Mouse (Mus musculus) G1E-ER4 (cell line): ENCODE data around the gene Tmem102. TPM values are rescaled to one million over a fixed set of nuclear protein-coding genes. Genes with fewer than 3 reads are reported as not detected.

Experiments
- GATA1 ChIP-seq: IDR thresholded peaks from one replicate; pipeline ENCODE4 v1.8.0; 2012; ENCODE audit warnings: low read length, inconsistent platforms
- polyA plus RNA-seq: library from polyadenylated mRNA; stranded (reverse); fragments of >175 nt; gene quantifications from 2 replicates; pipeline ENCODE4 v1.2.3, GENCODE M21; 2012

Tmem102 gene
- polyA plus RNA-seq = not detected in 2 replicates

DNA sequence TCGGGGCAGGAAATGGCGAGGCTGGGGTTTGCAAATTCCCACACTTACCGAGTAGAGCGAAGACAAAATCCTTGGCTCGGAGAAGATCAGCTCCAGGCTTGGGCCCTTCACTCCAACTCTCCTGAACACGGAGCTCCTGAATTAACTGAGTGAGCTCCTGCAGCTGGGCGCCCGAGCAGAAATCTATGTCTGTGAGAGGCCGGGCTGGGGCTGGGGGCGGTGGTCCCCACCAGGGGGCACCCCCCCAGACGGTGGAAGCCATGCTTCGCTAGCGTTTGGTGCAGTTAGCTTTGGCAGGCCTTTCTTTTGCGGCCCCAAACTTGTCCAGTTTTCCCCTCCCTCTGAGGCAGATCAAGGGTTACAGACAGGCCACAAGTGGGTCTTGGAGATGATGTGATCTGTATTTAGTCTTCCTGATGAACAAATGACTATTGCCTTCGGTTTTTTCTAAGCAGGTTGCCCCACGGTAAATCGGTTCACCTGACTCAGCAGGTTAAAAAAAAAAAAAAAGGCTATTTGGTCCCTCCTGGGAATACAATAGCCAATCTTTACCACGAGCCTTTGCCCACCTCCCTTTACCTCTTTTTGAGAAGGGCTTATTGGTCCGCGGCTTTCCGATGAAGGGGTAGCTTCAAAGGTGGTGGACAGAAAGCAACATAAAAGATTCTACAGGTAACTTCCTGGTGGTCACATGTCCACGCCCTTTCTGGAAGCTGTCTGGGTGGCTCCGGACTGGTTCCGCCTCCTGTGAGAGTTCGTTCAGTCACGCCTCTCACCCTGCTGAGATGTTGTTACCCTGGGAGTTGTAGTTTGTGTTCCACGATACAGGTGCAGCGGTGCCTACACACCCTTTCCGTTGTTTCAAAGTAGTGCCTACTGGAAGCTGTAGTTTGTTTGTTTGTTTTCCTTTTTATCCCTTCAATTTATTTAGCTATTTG is at the start of gene Tmem102:
Tmem102 (minus strand) TSS at position 653 of the 938 bp plus-strand sequence.
- no peak for TF ChIP-seq GATA1

DNA sequence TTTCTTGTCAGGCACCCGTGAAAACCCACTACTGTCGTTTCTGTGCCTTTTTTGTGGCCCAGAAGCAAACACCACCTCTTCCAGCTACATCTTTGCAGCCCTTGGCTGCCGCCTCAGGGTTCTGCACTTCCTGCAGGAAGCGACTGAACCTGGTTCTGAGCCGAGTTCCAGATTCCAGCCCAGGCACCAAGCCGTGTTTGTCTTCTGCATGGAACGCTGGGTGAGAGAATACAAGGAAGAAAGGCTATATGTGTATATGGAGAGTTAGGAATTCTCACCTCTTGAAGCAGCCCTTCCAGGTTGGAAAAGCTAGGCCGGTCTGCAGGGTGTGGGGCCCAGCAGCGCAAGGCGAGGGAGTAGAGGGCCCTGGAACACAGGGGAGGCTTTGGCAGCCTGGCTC is 49.3 kb upstream of the Tmem102 start:
- no peak for TF ChIP-seq GATA1

DNA sequence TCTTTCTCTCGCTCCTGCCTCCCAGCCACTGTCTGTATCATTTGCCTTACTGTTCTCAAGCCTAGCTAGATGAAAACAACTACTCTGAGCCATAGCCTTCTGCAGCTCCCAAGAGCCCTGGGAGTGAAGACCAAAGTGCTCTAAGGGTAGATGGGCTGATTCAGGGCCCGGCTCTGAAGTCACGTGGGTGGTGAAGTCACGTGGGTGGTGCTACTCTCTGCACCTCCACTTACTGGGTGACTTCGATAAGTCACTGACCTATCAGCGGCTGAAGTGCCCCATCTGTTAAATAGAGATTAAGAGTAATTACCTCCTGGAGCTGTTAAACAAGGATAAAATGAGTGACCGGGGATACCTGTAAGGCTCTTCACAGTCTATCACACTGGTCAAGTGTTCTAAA is 48.6 kb upstream of the Tmem102 start:
- TF ChIP-seq GATA1 = peak; percentile 92

- no peak for TF ChIP-seq GATA1
Measured at GRCm38 (mm10) chr11:69850754-69851153, 45.3 kb upstream of the Tmem102 start.

- TF ChIP-seq GATA1 = no peak
Measured at GRCm38 (mm10) chr11:69849884-69850283, 44.5 kb upstream of the Tmem102 start.

- TF ChIP-seq GATA1 = no peak
Measured at GRCm38 (mm10) chr11:69849128-69849527, 43.7 kb upstream of the Tmem102 start.

DNA sequence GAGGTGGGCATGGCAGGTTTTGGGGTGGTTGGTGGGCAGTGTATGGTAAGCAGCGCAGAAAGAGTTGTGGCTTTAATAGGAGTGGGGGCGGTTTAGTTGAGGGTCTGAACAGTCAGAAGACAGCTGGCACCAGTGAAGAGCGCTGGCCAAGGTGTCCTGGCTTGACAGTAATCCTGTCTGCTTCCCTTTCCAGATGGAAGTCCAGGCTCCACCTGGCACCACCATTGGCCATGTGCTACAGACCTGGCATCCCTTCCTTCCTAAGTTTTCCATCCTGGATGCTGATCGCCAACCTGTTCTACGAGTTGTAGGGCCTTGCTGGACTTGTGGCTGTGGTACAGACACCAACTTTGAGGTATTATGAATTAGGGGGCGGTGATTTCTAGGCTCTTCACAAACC is 42.6 kb upstream of the Tmem102 start:
- TF ChIP-seq GATA1 = no peak

- TF ChIP-seq GATA1 = no peak
Measured at GRCm38 (mm10) chr11:69846738-69847688, 41.6 kb upstream of the Tmem102 start.

GRCm38 (mm10) chr11:69846198-69846680 is 40.8 kb upstream of the Tmem102 start, which contains the start of gene Plscr3:
TSS of gene Plscr3 (plus strand) at chr11:69846376.
- TF ChIP-seq GATA1 = no peak

DNA sequence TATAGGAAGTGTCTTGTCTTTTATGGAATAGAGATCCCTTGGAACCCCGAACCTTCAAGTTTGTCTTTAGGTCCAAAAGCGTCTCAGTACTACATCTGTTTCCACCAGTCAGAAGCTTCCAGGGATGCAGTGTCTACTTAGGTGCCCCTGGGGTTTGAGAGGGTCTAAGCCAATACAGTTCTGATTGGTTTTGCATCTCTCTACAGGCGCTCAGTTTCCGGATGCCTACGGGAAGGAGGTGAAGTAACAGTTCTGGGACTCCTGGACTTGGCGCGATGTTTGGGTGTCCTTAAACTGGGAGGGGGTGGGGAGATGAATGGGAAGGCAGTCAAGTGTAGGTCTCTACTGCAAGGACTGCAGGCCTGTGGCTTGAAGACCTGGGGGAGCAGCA is 33.3 kb upstream of the Tmem102 start:
- TF ChIP-seq GATA1 = no peak

DNA sequence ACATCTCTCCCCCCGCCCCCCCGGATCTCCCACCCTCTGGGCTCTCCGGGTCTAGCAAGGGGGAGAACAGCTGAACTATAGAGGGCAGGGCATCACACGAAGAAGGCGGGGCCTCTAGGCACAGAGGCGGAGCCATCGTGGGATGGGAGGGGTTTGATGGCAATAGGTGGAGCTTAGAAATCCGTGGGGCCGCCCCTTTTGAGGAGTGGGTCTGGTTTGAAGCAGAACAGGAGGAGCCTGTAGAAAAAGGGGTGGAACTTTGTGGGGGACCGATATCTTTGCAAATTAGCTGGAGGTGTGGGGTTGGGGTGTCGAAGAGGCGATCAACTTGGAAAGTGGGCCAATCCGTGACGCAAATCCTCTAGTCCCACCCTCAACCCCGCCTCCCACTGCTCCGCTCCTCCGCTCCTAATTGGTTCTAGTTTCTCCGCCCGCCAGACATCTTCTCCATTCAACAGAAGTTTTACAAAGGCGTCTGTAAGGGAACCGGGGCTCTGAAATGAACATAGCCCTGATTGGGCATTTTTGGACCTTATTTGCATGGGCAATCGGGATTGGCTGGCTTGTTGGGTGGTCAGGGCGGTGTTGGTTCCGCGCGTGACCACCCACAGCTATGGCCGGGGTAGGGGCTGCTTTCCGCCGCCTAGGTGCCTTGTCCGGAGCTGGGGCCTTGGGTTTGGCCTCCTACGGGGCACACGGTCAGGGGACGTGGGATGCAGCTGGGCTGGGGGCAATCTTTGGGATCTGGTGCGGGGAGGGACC is 32.7 kb upstream of the Tmem102 start, which contains the start of gene Tmem256:
Tmem256 (plus strand) TSS at position 563 of the 762 bp plus-strand sequence.
- no peak for TF ChIP-seq GATA1

- TF ChIP-seq GATA1 = no peak
Measured at GRCm38 (mm10) chr11:69837604-69837951, 32.2 kb upstream of the Tmem102 start, which contains the start of gene Nlgn2. TSS of gene Nlgn2 (minus strand) at chr11:69837784.

DNA sequence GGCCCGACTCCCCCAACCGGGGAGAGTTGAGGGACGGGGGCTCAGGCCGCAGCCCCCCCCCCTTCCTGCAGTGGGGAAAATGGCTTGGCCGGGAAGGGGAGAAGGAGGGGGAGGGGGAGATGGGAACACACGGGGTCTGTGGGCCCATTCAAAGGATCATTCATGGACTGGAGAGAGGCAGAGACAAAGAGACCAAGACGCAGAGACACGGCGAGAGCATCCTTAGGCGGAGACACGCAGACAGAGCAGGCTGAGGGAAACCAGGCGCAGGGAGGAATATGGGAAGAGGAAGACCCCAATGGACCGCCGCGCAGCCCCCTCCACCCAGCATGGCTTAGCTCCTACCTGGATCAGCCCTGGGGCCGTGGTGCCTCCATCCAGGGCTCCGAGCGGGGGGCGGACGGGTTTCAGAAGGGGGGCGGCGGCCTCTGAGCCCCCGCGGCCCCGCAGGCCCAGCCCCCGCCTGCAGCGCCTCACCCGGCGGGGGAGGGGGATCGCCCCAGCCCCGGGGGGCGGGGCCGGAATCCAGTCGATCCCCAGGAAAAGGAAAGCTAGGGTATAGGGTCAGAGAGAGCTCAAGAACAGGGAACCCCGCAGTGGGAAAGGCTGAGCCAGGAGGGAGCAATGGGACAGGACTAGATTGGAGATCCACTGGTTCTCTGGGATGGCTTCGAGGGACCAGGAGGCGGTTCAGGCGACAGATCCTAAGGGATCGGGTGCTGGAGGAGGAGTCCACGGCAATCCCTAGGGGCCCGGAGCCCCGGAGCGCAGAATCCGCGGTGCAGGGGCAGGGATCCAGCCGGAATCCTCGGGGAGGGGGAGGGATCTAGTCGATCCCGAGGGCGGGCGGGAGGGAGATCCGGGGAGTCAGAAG is 31.5 kb upstream of the Tmem102 start:
- TF ChIP-seq GATA1 = no peak

- TF ChIP-seq GATA1 = no peak
Measured at GRCm38 (mm10) chr11:69835966-69836335, 30.5 kb upstream of the Tmem102 start.
